Mouse (Mus musculus) frontal cortex, postnatal 36 days (tissue): Measurements from ENCODE around the gene Krt73.
A peak's percentile ranks its signal among the peaks of the same experiment; 100 is the strongest.

Source experiments
- DNase-seq, 2 experiments: peaks; one replicate each; pipeline ENCODE4 v3.0.0; 2022; ENCODE audit warnings: low spot score in 2 of 2

Krt73 gene

DNA sequence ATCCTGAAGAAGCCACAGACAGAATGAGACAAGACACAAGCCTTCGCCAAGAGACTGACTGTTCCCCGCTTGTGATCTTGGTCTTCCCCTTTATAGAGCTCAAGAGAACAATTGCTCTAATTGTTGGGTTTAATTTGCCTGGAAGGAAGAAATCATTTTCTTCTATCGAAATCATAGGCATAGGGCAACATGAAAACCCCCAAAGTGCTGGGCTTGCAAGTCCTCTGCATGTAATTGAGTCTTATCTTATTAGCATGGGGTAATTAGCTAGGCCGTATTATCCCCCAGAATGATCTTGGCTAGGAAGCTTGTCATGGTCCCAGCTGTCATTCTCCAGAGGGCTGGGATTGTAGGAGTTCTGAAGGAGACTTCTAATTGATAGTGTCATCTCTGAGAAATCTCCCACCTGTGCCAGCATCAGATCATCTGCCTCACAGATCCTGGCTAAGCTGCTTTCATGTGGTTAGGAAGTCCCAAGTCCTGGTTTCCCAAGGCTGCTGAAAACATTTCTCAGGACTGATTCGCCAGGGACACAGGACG lies at the start of gene Krt73:
Gene Krt73 (minus strand): TSS at position 51 of the 540 bp plus-strand sequence.
- DNase-seq: no peak

DNA sequence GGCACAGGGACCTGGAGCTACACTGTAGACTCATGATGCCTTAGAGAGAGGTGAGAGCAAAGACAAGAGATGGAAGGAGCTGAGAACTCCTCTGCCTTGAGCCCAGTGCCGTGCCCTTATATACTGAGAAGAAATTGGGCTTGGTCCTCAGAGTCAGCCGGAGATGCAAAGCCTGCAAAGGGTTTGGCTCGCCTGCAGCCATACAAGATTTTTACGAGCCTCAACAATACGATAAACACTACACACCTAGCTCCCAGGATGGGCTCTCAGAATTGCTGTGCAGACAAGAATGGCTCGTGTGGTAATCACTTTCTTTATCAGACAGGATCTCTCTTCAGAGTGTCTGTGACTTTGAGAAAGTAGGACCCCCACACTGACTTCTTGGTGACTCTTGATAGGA lies 48.5 kb upstream of the Krt73 start, which contains the start of gene Krt1:
Gene Krt1 (minus strand): TSS at position 101 of the 400 bp plus-strand sequence.
- no peak for DNase-seq

DNA sequence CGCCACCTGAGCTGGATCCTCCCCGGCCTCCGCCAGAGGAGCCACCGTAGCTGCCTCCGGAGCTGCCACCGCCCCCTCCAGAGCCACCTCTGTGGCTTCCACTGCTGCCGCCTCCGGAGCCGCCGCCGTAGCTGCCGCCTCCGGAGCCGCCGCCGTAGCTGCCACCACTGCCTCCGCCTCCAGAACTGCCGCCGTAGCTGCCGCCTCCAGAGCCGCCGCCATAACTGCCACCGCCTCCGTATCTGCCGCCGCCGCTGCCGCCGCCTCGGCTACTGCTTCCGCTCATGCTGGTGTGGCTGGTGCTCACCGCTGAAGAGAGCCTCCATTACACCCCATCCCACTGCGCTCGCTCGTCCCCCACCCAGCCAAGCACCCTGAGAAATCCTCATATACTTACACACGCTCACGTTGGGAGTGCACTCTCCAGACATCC lies 43.8 kb upstream of the Krt73 start:
- peak; percentile 60 for DNase-seq

DNA sequence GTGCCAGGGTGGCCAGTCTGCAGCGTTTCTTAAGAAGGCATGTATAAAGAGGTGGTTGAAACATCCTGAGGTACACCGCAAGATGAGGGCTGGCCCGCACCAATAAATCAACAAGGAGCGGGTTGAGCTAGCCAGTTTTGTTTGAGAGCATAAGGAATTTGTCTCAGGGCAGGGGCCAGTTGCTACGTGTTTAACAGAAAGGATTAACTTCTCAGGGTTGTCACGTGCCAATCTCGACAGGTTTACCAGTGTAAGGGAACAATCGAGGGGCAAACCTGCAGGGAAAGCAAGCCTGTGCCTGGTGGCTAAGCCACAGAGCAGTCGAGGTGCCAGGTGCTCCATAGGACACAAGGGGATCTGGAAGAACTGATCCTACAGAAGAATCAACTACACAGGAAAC lies 41.0 kb upstream of the Krt73 start:
- no peak for DNase-seq

DNA sequence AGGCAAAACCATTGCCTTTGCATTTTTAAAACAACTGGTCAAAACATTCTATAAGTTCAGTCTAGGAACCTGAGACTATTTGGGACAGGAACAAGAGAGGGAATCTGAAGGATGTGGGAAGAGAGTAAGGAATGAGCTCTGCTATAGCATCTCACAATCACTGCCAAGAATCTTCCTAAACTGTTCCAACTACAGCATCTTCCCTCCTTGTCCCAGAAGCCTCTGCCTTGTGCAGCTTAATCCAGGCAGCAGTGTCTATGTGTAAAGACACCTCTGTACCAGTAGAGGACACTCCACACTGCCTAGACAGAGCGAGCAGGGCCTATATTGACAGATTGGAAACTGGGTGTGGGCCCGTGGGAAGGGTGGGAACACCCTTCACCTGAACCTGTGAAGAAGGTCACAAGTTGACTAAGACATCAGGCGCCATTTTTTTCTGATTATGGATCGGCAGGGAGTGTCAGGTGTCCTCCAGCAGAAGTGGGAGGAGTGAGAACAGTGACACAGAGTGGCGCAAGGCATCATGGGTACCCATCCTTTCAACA lies 32.7 kb upstream of the Krt73 start:
- DNase-seq: no peak

DNA sequence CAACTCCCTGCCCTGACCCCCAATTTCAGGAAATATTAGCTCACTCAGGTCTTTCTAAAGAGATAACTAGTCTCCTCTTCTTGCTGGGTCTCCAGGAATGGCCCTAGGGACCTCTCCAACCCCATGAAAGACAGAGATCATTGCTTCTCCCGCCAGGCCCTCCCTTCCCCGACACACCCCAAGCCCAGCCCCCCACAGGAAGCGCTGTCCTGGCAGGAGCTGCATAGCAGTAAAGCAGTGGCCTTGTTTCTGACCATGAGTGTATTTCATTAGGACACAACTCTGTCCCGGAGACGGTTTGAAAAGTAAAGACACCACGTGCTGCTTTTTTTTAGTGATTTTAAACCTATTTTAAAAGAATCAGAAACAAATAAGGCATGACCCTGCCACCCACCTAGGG lies 31.0 kb upstream of the Krt73 start:
- DNase-seq: no peak

DNA sequence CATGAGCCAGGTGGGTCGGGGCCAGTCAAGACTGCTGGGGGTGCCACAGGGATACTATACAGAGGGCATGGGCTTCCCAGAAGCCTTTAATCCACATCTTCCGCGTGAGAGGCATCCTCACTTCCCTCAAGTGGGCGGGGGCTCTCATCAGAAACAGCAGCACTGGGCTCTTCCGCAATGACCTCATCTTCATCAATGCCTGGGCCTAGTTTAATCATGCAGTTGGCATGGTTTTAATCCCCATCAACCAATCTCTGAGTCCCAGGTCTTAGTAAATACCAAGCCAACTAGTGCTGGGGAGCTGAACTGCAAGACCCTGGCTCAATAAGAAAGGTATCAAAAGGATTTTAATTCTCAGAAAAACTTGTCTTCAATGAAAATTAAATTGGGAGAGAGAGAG lies 27.3 kb upstream of the Krt73 start:
- no peak for DNase-seq

DNA sequence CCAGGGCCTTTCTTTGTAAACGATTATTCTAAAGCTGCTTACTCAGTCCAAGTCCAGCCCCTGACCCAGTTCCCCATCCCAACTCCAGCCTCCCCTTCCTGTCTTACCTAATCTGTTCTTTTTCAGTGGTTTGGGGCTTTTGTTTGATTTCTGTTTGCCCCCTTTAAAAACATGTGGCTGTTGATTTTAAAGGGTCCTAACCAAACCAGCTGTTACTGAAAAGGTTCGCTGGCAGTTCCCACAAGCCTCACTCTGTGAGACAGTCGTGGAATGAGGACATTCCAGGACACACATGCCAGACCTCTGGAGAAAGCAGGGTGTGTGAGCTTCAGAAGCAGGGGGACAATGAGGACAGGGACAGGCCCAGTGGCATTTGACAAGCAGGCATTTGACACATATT lies 19.6 kb upstream of the Krt73 start:
- no peak for DNase-seq

DNA sequence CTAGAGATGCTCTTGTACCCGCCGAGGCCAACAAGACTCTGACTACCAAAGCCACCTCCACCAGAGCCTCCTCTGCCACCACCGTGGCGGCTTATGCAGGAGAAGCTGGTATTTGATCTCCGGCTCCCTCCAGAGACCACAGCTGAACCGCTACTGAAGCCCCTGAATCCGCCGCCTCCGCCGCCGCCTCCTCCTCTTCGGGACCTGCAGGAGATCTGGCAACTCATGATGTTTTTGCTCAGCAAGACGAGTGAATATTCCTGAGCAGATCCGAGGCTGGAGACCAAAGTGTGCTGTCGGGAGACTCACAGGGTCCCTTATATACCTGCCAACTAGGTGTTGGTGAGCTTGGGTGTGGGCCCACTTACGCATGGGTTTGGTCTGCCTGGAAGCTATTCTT lies 15.7 kb upstream of the Krt73 start, which contains the start of gene Krt2:
Gene Krt2 (minus strand): TSS at position 295 of the 400 bp plus-strand sequence.
- no peak for DNase-seq

DNA sequence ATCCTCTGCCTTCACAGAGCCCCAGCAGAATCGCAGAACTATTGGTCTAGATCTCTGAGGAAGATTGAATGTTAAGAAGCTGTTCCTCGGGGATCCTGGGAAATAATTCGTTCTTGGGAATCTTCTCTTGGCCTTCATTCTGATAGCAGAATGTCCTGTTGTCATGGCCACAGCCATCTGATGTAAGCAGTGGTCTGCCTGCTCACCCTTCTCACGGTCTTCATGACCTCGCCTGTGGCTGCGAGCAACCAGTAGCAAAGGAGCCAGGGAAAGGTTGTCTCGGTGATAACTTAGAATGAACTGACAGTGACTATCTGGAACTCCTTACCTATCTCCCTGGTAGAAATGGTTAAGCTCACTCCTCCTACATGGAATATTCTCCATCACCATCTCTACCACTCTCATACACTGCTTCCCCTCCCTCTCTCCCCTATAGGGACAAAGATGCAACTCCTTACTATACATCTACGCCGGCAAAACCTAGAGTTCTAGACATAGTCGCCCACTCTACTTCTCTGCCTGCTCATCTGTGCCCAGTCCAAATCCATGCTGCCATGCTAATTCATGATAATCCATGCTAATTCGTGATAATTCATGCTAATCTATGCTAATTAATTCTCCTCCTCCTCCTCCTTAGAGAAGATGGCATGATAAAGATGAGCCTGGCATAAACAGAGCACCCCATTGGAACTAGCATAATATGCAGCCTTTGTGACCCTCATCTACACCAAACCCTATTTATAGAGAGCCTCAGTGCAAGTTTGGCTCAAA lies 1.1 kb upstream of the Krt73 start:
- peak; percentile 31 to 60 for DNase-seq

DNA sequence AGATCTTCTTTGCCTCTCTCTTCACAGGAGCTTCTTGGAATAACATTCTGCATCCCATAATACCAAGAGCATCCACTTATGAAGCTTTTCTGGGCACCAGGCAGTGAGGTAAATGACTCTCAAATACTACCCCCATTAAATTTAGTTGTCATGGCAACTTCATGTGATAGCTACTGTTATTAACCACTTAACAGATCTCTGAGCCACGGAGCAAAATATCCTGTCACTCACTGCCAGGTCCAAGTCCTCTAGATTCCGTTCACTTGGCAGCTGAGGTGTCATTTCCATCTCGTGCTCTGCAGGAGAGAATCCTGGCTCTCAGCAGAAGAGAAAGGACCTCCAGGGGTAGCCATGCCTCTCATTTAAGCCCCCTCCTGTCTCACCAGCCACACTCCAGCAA lies 11.3 kb downstream of the Krt73 start:
- no peak for DNase-seq

DNA sequence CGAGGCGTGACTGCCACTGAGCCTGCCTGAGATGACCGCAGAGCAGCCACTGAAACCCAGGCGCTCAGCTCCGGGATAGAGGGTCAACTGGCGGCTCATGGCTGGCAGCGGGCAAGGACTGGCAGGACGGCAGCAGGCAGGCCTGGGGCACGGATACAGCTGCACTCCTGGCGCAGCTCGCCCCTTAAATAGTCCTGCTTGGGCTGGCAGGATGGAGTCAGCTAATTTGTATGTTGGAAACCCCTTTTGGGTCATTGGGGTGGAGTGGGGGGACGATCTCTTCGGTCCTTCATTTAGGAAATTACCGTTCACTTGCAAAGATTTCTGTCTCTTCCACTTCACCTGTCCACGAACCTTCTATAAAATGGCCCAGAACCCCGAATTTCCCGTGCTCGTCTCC lies 15.8 kb downstream of the Krt73 start, which contains the start of gene Krt72:
Gene Krt72 (minus strand): TSS at position 101 of the 400 bp plus-strand sequence.
- no peak for DNase-seq

DNA sequence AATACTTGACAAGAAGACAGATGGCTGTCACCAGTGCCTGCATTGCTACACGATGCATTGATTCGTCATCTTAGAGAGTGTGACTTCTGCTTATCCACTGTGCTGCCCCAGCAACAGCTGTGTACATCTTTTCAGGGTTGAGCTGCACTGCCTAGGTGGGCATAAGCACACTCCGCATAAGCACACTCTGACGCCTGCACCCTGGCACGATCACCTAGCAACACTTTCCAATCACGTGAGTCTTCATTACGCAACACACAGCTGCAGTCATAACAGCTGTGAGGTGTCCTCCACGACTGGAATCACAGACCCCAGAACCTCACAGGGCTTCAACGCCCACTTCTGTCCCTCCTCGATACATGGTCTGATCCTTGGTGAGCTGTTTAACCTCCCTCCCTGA lies 28.7 kb downstream of the Krt73 start:
- DNase-seq: no peak

DNA sequence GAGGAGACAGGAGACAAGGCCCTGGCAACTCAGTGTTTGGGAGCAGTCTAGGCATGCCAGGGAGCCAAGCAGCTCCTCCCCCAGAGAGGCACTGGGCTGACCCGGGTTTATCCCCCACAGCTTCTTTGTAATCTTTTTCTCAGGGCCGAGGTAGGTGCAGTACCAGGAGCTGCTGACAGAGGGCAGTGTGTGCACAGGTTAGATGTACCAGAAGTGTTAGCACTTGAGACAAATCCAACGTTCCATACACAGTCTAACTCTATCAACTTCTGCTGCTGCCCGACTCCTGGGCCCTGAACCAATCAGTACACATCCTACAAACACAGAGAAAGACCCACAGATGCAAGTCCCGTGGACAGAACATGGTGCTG lies 29.4 kb downstream of the Krt73 start:
- DNase-seq: peak; percentile 91 to 94

DNA sequence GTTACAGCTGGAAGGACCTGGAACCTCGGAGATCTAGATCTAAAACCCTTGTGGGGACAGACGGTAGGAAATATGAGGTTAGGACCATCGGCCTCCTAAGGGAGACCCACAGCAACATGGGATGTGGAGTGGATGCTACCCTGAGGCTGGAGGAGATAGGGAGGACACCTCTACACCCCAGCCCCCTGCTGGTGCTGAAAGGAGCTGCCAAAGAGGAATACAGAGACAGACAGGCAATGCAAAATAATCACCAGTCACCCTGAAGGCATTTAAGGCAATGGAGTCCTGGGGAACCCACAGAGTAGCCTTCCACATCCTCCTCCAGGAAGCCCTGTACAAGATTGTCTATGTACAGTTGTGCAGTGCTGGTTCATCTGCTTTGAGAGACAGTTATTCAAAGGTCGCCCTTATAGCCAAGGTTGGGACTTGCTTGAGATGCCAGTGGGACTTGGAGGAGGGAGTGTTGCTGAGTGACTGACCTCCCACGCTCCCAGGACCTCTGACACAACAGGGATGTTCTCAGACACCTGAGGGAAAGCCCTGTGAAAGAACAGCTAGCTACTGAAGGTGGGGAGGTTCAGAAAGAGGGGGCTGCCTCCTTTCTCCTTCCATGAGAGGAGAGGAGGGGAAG lies 30.0 kb downstream of the Krt73 start:
- DNase-seq: no peak

DNA sequence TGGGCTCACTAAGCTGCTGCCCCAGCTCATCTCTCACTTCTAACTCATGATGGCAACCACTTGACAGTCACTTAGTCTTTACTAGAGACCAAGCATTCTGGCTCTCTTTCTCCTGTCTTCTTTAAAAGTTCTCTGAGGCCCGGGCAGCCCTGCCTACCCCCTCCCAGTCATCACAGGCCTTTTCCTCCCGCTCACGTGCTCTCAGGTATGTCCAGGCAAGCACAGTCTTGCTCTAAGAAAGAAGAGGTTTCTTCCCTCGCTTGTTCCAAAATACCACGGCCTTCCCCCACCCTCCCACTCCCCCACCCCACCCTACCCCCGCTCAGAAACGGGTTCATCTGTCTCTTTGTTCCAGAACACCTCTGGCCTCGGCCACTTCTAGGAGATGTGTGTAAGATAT lies 31.9 kb downstream of the Krt73 start:
- DNase-seq: no peak
